Mouse (Mus musculus): ENCODE measurements at regions not wholly inside any gene's neighbourhood (a gene's known extent, or its start where the extent isn't known, plus 50 kb on each side); places are given as distances from the start of the nearest gene placed in this dataset.

DNA sequence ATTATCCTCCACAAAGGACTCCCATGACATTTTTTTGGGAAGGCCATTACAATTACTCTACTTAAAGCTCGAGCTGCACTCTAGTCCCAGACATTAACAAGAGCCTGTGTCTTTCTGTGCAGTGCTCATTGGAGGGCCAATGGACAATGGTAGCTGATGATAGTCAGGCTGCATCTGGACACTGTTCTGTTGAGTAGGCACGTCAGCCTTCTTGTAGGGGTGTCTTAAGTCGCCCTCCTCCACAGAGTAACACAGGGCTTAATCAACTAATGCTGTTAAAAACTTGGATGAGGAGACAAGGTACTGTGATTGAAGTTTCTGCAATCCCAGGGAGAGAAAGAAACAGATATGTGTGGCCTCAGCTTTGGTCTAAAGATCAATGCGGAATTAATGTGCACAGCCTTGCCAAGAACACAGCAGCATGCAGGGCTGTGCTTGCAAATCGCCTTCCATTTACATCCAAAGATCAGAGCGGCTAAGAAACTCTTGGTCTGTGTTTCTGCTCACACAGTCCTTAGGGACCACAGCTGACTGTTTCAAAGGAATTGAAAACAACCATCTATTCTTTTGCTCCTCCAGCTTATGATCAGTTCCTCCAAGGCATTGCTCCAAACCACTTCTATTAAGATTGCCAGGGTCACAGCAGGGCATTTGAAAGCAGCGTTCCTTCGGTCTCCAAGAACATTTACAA is 229.5 kb upstream of the Dusp10 start:
- H3K36me3 ChIP-seq (replicated peaks), result no peaks in the 10 kb centered on the region
- no peak overlapping the region for H3K4me3 ChIP-seq
- 75% methylated on average over 8 of the region's 8 CpGs for WGBS
- no peaks in the 10 kb centered on the region for H3K27me3 ChIP-seq (ENCODE audit: poor library complexity, severe bottlenecking)
- no peaks in the 10 kb centered on the region; the same call in 1 of the 2 replicates for H3K4me1 ChIP-seq
- DNase-seq (ENCODE audit: extremely low spot score, low spot score), result no peak
- H3K9me3 ChIP-seq, result no peaks in the 10 kb centered on the region
- no peak overlapping the region for H3K27ac ChIP-seq

GRCm38 (mm10) chr1:183792230-183792813 is 220.8 kb upstream of the Dusp10 start:
- Histone ChIP-seq H3K4me1 (no peaks in the 10 kb centered on the region), H3K9me3 (no peaks in the 10 kb centered on the region), H3K4me3 (no peak overlapping the region), H3K27me3 (ENCODE audit: poor library complexity, severe bottlenecking) (no peaks in the 10 kb centered on the region), H3K36me3 (replicated peaks) (no peaks in the 10 kb centered on the region), H3K27ac (no peak overlapping the region)
- no peak for DNase-seq (ENCODE audit: extremely low spot score, low spot score)
- WGBS, result 86% methylated on average over 7 of the region's 7 CpGs

GRCm38 (mm10) chr1:183793324-183793723 is 219.8 kb upstream of the Dusp10 start:
- no peak overlapping the region for H3K27ac ChIP-seq
- DNase-seq (ENCODE audit: extremely low spot score, low spot score), result no peak
- no peaks in the 10 kb centered on the region for H3K36me3 ChIP-seq (replicated peaks)
- no peaks in the 10 kb centered on the region for H3K4me1 ChIP-seq
- H3K9me3 ChIP-seq, result no peaks in the 10 kb centered on the region
- 89% methylated on average over 4 of the region's 4 CpGs for WGBS
- H3K4me3 ChIP-seq, result no peak overlapping the region
- H3K27me3 ChIP-seq (ENCODE audit: poor library complexity, severe bottlenecking), result no peaks in the 10 kb centered on the region

DNA sequence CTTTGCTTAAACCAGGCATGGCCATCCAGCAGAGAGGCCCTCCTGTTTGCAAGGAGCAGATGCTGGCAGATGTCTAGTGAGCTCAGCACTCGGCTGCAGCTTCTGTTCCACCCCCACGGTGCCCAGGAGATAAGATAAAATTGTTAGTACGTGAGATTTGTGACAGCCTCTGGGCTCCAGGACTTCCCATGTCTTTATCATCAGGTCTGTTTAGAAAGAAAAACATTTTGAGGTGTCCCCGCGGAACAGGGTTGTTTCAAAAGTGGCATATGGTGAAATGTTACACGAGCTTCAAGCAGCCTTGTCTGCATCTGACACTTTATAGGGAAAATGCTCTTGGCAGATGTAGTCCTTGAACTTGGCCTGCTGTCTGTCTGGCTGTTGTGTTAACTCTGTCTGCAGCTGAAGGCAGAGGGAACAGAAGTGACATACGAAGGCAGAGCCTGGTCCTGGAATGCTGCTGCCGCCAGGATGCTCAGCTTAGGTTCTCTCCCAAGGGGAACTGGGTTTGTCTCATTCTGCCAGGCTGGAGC is 219.1 kb upstream of the Dusp10 start:
- Histone ChIP-seq H3K27ac (no peak overlapping the region), H3K4me1 (no peaks in the 10 kb centered on the region), H3K9me3 (no peaks in the 10 kb centered on the region), H3K27me3 (ENCODE audit: poor library complexity, severe bottlenecking) (no peaks in the 10 kb centered on the region), H3K36me3 (replicated peaks) (no peaks in the 10 kb centered on the region), H3K4me3 (no peak overlapping the region)
- DNase-seq (ENCODE audit: extremely low spot score, low spot score), result no peak
- WGBS, result 79% methylated on average over 8 of the region's 8 CpGs

DNA sequence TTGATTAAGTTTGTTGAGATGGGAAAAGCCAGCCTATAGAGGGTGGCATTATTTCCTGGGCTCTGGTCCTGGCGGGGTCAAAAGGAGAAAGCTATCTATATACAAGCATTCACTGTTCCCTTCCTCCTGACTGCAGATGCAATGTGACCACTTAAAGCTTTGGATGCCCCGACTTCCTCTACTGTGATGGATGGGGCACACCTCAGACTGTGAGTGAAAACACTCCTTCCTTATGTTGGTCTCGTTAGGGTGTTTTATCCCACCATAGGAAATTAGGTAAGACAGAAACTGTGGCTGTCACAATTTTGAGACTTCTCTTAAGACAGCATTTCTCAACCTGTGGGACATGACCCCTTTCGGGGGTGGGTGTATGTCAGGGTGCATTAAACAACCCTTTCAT is 210.8 kb upstream of the Dusp10 start:
- 88% methylated on average over 4 of the region's 4 CpGs for WGBS
- H3K27me3 ChIP-seq (ENCODE audit: poor library complexity, severe bottlenecking), result no peaks in the 10 kb centered on the region
- DNase-seq (ENCODE audit: extremely low spot score, low spot score), result no peak
- no peaks in the 10 kb centered on the region for H3K4me1 ChIP-seq
- H3K4me3 ChIP-seq, result no peak overlapping the region
- H3K9me3 ChIP-seq, result no peaks in the 10 kb centered on the region
- H3K36me3 ChIP-seq (replicated peaks), result no peaks in the 10 kb centered on the region
- H3K27ac ChIP-seq, result no peak overlapping the region

- no peak overlapping the region for H3K4me3 ChIP-seq
- no peaks in the 10 kb centered on the region for H3K27me3 ChIP-seq (ENCODE audit: poor library complexity, severe bottlenecking)
- no peak overlapping the region for H3K27ac ChIP-seq
- WGBS, result 88% methylated on average over 5 of the region's 5 CpGs
- no peak for DNase-seq (ENCODE audit: extremely low spot score, low spot score)
- H3K4me1 ChIP-seq, result no peaks in the 10 kb centered on the region
- no peaks in the 10 kb centered on the region for H3K9me3 ChIP-seq
- no peaks in the 10 kb centered on the region for H3K36me3 ChIP-seq (replicated peaks)
Measured at GRCm38 (mm10) chr1:183803357-183803756, 209.7 kb upstream of the Dusp10 start.

- Histone ChIP-seq H3K27ac (no peak overlapping the region), H3K4me3 (no peak overlapping the region), H3K9me3 (no peaks in the 10 kb centered on the region), H3K27me3 (ENCODE audit: poor library complexity, severe bottlenecking) (no peaks in the 10 kb centered on the region), H3K36me3 (replicated peaks) (no peaks in the 10 kb centered on the region), H3K4me1 (no peaks in the 10 kb centered on the region)
- 92% methylated on average over 1 of the region's 1 CpGs for WGBS
- DNase-seq (ENCODE audit: extremely low spot score, low spot score), result no peak
Measured at GRCm38 (mm10) chr1:183803826-183804225, 209.3 kb upstream of the Dusp10 start.

DNA sequence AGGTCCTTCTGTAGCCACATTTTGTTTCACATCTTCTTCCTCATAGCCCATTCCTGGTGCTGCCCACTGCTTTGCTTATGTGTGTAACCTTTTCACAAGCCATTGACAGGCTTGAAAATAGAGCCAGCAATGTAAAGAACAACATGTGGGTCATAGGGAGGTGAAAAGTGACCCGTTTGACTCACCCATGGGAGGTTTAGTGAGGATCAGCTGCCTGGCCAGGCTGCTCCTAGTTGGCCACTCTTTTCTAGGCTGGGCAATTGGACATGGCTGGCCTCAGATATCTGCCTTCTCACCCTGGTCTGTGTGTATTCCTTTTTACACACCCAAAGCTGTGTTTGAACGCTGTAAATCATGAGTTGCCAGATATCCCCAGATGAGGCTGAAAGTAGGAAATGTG is 208.8 kb upstream of the Dusp10 start:
- 86% methylated on average over 2 of the region's 2 CpGs for WGBS
- Histone ChIP-seq H3K4me3 (no peak overlapping the region), H3K4me1 (no peaks in the 10 kb centered on the region), H3K27me3 (ENCODE audit: poor library complexity, severe bottlenecking) (no peaks in the 10 kb centered on the region), H3K9me3 (no peaks in the 10 kb centered on the region), H3K36me3 (replicated peaks) (no peaks in the 10 kb centered on the region), H3K27ac (no peak overlapping the region)
- no peak for DNase-seq (ENCODE audit: extremely low spot score, low spot score)

DNA sequence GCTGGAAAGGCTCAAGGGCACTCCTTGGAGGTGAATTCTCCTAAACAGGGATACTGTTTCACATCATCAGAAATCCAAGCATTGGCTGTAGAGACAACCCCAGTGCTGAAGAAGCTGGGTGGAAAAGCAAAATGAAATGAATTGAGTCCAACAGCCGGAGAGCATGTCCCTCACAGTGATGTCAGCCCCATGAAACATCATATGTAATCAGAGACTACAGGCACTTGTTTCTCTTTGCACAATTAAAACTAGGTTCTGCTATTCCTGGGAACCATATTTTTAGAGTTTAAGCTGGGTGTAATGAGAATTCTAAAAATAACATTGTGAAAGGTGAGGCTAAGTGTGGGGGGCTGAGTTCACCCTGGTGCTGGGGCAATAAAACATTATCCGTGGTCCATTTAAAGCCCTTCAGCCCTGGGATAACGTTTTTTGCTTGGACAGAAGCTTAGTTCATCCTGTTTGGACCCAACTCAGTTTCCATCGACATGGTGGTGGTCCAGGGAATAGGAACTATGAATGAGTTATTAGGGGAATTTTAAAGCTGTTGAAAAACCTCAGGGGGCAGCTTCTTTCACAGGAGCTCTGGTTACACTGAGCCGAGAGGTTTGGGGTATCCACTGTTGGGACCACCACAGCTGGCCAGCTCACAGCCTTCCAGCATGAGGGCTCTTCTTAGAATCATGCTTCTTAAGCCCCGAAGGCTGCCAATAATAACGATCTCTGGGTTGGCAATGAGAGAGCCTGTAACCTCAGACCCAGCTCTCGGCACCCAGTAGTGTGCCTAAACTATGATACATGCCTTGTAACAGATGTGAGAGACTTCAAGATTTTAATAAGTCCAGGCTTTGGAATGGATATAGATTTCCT is 206.0 kb upstream of the Dusp10 start:
- Histone ChIP-seq H3K27me3 (ENCODE audit: poor library complexity, severe bottlenecking) (no peaks in the 10 kb centered on the region), H3K27ac (no peak overlapping the region), H3K9me3 (no peaks in the 10 kb centered on the region), H3K36me3 (replicated peaks) (no peaks in the 10 kb centered on the region), H3K4me3 (no peak overlapping the region), H3K4me1 (no peaks in the 10 kb centered on the region)
- WGBS, result 85% methylated on average over 8 of the region's 8 CpGs
- DNase-seq (ENCODE audit: extremely low spot score, low spot score), result no peak

DNA sequence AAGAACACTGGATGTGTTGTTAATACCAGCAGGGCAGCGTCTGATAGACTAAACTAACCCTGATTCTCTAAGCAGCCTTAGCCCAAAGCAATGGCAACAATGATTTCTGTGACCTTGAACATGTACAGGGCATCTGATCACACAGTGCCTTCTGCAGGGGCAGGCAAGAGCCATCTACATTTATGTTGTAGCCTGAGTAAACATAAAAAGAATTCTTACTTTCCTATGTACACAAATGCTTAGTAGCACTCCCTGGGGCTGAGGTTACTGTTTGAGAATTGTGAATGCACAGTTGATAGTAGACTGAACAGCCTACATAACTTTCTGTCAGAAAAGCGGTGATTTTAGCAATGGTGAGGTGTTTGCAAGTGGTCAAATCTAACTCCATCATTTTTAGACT is 204.9 kb upstream of the Dusp10 start:
- H3K27me3 ChIP-seq (ENCODE audit: poor library complexity, severe bottlenecking), result no peaks in the 10 kb centered on the region
- no peak overlapping the region for H3K4me3 ChIP-seq
- H3K9me3 ChIP-seq, result no peaks in the 10 kb centered on the region
- H3K36me3 ChIP-seq (replicated peaks), result no peaks in the 10 kb centered on the region
- 88% methylated on average over 2 of the region's 2 CpGs for WGBS
- no peak overlapping the region for H3K27ac ChIP-seq
- DNase-seq (ENCODE audit: extremely low spot score, low spot score), result no peak
- no peaks in the 10 kb centered on the region for H3K4me1 ChIP-seq

GRCm38 (mm10) chr1:183820555-183820954 is 192.5 kb upstream of the Dusp10 start:
- WGBS, result 84% methylated on average over 5 of the region's 5 CpGs
- H3K36me3 ChIP-seq (replicated peaks), result no peaks in the 10 kb centered on the region

GRCm38 (mm10) chr1:183826300-183826699 is 186.8 kb upstream of the Dusp10 start:
- Histone ChIP-seq H3K4me1 (peaks cover 8% of the 10 kb centered on the region), H3K36me3 (replicated peaks) (no peaks in the 10 kb centered on the region), H3K27me3 (ENCODE audit: poor library complexity, severe bottlenecking) (peaks cover 17% of the 10 kb centered on the region), H3K27ac (no peak overlapping the region), H3K4me3 (no peak overlapping the region), H3K9me3 (no peaks in the 10 kb centered on the region)
- peak; percentile 15 for DNase-seq (ENCODE audit: extremely low spot score, low spot score)
- WGBS, result 10% methylated on average over 4 of the region's 4 CpGs

More at GRCm38 (mm10) chr1:183820555-183820954, 192.5 kb upstream of the Dusp10 start:
- no peak for DNase-seq (ENCODE audit: extremely low spot score, low spot score)
- Histone ChIP-seq H3K9me3 (no peaks in the 10 kb centered on the region), H3K4me3 (no peak overlapping the region), H3K27ac (no peak overlapping the region), H3K27me3 (ENCODE audit: poor library complexity, severe bottlenecking) (peaks cover 10% of the 10 kb centered on the region), H3K4me1 (no peaks in the 10 kb centered on the region)

DNA sequence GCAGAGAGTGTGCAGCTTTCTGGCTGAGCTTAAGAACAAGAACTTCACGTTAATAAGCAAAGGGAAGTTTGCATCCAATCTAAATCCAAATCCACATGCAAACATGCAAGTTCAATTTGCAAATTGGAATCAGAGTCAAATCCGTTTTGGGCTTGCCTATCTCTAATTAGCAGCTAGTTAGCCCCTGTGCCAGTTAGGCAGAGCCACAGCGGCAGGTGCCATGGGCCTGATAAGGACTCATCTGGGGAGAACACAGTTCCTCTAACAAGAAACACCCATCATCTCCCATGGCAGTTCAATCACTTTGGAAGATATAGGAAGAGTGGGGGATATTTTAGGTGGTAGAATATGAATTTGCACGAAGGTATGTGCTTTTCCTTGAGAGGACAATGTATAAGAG is 168.0 kb upstream of the Dusp10 start:
- 83% methylated on average over 4 of the region's 4 CpGs for WGBS
- DNase-seq (ENCODE audit: extremely low spot score, low spot score), result no peak
- H3K4me1 ChIP-seq, result no peaks in the 10 kb centered on the region

More for the DNA sequence above, 168.0 kb upstream of the Dusp10 start:
- H3K4me3 ChIP-seq, result no peak overlapping the region
- no peaks in the 10 kb centered on the region for H3K27me3 ChIP-seq (ENCODE audit: poor library complexity, severe bottlenecking)
- no peaks in the 10 kb centered on the region for H3K36me3 ChIP-seq (replicated peaks)
- H3K27ac ChIP-seq, result no peak overlapping the region
- no peaks in the 10 kb centered on the region for H3K9me3 ChIP-seq

Measured in forebrain, embryonic 10.5 days (tissue).